Mouse (Mus musculus) kidney, postnatal 25 days (tissue): Measurements from ENCODE around the gene Ddost.

Experiments
- DNase-seq, 2 experiments: peaks; one replicate each; pipeline ENCODE4 v3.0.0; 2021; ENCODE audit warnings: mixed read lengths in 2 of 2

Ddost gene

DNA sequence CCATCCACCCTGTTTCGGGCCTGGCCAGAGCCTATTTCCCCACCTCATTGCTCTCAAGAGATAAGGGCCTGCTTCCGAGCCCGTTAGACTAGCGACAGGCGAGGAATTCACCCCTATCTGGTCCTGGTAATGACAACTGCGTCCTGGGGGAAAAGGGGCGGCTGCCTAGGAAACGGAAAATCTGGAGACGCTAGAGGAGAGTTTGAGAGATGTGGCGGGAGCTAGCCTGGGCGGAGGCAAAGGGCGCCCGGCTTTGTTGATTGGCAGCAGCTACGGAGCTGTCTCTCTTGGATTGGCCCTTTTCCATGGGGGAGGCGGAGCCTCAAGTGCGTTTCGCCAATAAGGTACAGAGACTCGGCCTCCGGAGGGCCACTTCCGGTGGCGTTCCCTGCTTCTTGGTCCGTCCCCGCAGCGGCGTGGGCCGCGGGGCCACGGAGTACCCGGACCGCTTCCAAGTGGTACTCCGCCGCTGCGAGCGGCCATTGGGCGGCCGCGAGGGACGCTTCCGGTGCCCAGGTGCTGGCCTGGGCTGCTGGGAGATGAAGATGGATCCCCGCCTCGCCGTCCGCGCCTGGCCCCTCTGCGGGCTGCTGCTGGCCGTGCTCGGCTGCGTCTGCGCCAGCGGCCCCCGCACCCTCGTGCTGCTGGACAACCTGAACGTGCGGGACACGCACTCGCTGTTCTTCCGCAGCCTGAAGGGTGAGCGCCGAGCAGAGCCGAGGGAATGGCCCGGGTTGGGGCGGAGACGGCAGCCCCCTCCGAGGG, at the start of gene Ddost:
TSS of gene Ddost (plus strand) at position 391 of the 765 bp plus-strand sequence.
- DNase-seq, result peak; percentile 100

GRCm38 (mm10) chr4:138257116-138257687, 47.3 kb upstream of the Ddost start:
- DNase-seq, result no peak

DNA sequence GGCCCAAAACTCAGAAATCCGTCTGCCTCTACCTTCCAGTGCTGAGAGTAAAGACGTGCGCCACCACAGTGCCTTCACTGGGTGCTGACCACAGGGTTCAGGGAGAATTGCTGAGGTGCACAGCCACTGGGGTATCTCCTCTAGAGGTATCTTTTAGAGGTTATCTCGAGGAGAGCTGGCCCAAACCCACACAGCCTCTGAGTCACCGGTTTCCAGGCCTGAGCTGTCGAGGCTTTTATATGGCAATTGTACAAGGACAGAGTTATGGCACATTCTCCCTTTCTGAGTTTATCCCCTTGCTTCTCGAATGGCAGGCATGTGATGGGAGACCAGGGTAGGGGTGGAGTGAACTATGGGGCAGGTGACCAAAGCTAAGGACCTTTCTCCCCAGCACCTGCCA, 45.9 kb upstream of the Ddost start:
- no peak for DNase-seq

- DNase-seq, result no peak
Observed at GRCm38 (mm10) chr4:138259482-138259881, 45.0 kb upstream of the Ddost start.

DNA sequence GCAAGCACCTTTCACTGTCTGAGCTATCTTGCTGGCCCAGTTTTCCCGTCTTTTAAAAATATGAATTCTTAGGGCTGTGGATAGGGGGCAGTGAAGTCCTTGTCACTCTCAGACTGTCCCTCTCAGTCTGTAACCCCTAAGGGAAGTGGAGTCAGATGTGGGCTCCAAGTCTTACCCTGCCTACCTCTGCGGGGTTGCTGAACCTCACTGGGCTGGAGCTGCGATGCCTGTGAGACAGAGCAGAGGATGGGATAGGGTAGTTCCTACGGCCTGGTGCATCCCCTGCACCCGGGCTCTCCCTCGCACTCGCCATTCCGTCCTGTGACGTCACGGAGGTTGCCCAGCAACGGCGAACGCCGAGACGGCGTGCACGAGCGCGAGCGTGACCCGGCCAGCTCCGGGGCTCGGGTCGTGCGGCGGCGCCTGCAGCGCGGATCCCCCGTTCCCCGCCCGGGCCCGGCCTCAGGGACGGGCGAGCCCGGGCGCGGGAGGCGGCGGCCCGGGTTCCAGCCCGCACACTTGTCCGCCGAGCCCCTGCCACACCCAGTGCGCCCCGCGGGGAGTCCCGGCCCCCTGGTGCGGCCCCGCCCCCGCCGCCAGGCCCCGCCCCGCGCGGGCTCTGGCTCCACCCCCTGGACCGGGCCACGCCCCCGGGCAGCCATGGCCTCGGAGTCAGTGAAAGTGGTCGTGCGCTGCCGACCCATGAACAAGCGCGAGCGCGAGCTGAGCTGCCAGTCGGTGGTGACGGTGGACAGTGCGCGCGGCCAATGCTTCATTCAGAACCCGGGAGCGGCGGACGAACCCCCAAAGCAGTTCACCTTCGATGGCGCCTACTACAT, 42.5 kb upstream of the Ddost start:
- DNase-seq, result peak; percentile 89 to 90

DNA sequence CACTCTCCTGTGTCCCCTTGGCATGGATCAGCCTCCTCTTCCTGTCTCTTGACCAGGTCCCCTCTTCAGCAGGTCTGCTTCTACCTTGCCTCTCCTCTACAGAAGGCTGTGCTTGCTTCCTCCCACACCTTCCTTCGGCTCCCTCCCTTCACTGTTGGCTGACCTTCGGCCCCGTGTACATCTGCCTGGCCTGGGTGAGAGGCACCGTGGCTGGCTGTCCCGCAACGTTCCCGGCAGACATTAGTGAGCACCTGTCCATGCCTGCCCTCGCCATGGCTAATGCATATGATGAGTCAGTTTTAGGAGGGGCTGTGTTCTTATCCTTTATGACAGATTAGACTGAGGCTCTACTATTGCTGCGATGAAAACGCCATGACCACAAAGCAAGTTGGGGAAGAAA, 36.7 kb upstream of the Ddost start:
- no peak for DNase-seq

DNA sequence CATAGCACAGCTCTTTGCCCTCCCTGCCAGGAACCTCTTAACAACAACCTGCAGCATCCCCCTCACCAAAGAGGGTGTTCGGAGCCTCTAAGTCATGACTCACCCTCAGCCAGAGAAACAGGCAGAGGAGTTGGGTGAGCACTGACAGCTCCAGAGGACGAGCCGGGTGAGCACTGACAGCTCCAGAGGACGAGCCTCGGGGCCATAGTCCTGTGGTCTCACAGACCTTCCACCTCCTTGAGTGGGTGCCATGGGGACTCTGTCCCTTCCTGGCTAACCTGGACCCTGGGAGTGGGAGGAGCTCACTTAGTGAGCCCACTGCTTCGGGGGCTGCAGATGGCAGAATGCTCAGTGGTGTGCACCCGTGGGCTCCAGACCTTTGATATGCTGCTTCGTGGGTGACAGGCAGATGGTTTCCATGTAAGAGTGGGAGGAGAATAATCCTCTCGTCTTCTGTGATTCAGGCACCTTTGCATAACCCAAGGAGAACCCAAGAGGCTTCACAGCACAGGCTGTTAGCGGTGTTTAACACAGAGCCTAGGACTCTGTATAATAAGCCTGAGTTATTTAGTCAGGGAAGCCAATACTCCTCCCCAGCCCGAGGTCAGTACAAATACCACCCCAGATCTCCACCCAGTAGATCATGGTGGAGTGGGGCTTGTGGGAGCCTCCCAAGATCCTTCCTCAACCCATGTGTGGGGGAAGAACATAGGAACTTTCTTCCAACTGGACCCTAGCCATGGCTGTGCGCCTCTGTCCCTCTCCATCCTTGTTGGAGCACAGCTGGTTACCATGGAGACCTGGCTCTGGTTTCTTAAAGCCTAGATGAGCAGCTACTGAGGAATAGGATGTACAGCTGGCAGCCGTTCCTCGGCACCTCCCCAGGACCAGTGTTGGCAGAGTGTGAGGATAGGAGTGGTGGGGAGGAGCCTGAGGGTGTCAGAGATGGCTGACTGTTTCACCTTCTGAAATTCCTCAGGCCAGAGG, 32.2 kb upstream of the Ddost start:
- DNase-seq, result no peak

DNA sequence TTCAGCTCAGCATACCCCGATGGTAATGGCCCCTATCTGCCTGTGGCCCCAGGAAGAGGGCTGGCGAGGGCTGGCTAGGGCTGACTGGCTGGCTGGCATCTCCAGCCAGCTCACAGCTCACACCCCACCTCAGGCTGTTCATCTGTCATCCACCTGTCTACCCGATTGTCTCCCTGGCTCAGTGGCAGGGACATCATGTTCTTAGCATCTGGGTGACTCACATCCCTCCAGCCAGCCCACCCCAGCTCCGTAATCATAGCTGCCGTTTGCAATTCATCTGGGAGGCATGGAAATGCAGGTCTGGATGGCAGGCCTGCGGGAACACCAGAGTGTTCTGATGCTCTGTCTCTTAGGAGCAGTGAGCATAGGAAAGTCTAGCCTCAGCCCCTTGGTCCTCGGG, 26.2 kb upstream of the Ddost start:
- DNase-seq, result no peak

DNA sequence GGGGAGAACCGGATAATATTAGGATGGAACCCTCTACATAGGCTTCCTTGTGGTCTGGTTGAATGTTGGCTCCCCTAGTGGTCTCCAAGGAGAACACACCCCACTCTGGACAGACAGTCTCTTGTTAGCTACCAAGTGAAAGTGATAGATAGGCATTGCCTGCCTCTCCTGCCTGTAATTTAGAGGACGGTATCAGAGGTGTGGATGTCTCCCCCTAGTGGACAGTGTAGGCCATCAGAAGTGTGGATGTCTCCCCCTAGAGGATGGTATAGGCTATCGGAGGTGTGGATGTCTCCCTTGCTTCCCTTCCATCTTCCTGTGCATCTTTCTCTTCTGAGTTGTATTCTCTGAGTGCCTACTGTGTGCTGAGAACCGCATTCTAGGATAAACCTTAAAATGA, 21.7 kb upstream of the Ddost start:
- peak; percentile 60 to 67 for DNase-seq

GRCm38 (mm10) chr4:138286411-138286810, 18.1 kb upstream of the Ddost start:
- no peak for DNase-seq

- DNase-seq, result no peak
Observed at GRCm38 (mm10) chr4:138288691-138289090, 15.8 kb upstream of the Ddost start.

GRCm38 (mm10) chr4:138292028-138292427, 12.5 kb upstream of the Ddost start:
- no peak for DNase-seq

DNA sequence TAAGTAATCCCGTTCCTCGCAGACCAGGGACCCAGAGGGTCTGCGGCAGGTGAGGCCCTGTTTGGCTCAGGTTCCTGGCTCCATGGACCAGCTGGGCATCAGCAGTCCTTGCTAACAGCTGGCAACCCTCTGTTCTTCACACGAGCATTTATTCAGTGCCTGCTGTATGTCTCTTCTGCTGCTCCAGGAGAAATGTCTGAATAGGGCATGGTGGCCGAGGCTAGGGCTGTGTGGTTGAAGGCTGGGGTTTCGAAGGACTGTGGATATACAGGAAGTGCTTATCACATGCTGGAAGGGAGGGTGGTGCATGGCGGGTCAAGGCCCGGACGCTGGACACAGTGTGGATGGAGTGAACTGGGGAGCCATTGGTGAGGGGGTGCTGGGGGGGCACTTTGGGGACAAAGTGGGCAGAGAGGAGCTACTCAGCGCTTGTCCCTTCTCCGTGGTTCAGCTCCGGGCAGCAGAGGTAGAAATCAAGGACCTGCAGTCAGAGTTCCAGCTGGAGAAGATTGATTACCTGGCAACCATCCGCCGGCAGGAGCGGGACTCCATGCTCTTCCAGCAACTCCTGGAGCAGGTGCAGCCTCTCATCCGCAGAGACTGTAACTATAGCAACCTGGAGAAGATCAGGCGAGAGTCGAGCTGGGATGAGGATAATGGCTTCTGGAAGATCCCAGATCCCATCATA, 11.1 kb upstream of the Ddost start:
- DNase-seq, result no peak

GRCm38 (mm10) chr4:138293949-138294550, 10.5 kb upstream of the Ddost start:
- DNase-seq, result no peak

GRCm38 (mm10) chr4:138301271-138301780, 3.2 kb upstream of the Ddost start:
- no peak for DNase-seq

GRCm38 (mm10) chr4:138303011-138303410, 1.5 kb upstream of the Ddost start:
- no peak for DNase-seq

DNA sequence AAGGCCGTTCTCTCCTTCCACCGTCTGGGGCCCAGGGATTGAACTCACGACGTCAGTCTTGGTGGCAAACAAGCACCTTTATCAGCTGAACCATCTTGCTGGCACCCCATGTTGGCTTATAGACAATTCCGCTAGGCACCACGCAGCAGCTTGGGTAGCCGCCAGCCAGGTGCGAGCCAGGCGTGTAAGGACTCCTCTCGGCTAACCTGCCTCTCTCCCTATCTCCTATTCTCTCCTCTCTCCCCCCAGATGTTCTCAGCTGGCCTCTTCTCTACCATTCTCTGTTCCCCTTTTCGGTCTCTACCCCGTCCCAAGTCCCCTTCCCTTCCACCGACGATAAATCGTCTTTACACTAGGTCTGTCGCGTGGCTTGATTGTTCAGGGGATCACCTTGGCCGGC, 788 bp upstream of the Ddost start:
- DNase-seq, result no peak

DNA sequence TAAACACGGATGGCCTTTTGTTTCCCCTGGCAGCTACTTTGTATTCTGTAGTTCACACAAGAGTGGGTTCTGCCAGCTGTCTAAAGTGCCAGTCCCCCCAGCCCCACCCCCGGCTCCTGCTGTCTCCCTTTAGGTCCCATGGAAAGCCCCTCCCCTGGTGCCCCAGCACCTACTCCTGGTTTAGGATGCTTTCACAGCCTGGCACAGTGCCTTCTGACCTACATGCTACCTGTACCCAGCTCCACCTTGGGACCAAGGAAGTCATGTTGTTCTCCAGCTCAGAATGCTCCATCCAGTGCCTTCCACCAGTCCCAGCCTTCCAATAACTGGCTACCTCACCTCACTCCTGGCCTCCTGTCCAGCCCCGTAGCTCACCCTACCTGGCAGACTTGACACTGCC, 2.5 kb downstream of the Ddost start:
- DNase-seq, result no peak

DNA sequence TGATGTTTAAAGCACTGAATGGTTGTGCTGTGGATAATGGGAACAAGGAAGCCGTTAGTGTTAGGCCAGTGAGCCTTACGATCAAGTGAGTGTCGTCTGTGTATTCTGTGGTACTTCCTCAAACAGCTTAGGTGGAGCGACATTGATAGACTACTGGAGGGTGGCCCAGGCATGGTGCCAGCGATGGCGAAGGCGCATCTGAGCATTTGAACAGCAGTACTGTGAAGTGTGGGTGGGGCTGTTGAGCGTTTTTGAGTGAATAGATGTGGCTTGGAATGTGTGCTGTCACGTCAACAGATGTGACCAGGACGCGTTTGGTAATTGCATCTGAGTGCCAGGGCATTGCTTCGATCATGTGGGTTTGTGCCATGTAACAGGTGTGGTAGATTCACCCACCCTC, 3.2 kb downstream of the Ddost start:
- no peak for DNase-seq

DNA sequence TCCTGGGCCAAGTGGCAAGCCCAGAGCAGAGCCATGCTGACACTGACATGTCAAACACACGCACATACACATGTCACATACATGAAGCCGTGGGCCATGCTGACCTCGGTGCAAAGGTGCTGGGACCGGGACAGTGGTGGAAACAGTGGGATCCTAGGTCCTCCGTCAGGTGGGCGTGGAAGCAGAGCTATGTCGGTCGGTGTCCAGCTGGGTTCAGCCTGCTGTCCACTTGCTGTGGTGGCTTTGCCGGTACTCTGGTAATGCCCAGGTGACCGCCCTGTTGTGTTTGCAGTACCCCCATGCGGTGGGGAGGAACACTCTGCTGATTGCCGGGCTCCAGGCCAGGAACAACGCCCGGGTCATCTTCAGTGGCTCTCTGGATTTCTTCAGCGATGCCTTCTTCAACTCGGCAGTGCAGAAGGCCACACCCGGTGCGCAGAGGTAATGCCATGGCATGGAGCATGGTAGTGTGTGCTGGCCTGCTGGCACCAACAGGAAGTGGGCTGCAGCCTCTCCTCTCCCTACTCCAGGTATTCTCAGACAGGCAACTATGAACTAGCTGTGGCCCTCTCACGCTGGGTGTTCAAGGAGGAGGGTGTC, 5.9 kb downstream of the Ddost start:
- no peak for DNase-seq

DNA sequence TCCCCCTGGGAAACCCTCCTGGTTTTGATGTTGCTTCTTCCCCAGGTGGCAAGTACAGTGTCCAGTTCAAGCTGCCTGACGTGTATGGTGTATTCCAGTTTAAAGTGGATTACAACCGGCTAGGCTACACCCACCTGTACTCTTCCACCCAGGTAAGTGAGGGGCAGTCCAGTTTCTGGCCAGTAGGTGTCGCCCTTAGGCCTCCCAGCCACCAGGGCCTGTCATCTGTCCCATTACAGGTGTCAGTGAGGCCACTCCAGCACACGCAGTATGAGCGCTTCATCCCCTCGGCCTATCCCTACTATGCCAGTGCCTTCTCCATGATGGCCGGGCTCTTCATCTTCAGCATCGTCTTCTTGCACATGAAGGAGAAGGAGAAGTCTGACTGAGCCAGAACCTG, 7.1 kb downstream of the Ddost start:
- peak; percentile 77 to 82 for DNase-seq
